Mouse (Mus musculus): ENCODE measurements around the gene Pgam5.

DNA sequence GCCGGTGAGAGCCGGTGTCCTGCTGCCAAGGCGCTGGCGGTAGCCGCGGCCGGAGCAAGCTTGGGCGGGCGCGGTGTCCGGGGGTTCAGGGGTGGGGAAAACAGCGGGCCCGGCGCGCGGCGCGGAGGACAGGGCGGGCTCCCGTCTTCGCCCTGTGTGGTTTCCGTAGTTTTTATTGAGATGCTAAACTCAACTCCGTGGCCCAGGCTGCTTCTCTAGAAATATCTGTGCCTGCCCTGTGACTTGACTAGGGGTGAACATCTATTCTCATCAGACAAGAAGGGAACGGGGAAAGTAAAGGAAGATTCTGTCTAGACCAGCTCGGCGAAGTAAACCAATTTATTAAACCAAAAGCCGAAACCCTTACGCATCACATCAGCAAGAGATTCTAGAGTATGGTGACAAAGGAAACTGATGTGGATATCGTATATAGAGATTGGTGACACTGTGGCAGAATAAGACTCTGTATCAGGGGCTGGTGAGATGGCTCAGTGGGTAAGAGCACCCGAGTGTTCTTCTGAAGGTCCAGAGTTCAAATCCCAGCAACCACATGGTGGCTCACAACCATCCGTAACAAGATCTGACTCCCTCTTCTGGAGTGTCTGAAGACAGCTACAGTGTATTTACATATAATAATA, 16.9 kb upstream of the Pgam5 start:
- TF ChIP-seq CTCF (IDR thresholded peaks at IDR 0.05; ENCODE audit: borderline replicate concordance, control insufficient read depth, extremely low read depth, insufficient read depth, low read length, poor library complexity) (no peak; the same call in 1 of the 2 replicates), POLR2A (IDR thresholded peaks at IDR 0.05; ENCODE audit: control insufficient read depth, extremely low read depth, insufficient read depth, low read length, poor library complexity) (no peak)
